Mouse (Mus musculus) cerebellum, adult 2 months (tissue): ENCODE results near the gene Gnl1.

Experiments
- CTCF ChIP-seq: fragments of 200-500 bp; IDR thresholded peaks from 2 replicates; pipeline ENCODE4 v1.5.1; 2011; ENCODE audit warnings: low read depth, mild to moderate bottlenecking, control low read depth, low read length, moderate library complexity, borderline replicate concordance; ENCODE audit not compliant: insufficient read depth
- POLR2A ChIP-seq: fragments of 200-500 bp; IDR thresholded peaks from 2 replicates; pipeline ENCODE4 v1.6.1; 2011; ENCODE audit warnings: low read length, control low read depth, borderline replicate concordance; ENCODE audit not compliant: insufficient read depth

GRCm38 (mm10) chr17:36022098-36022497, 42.4 kb downstream of the Gnl1 start:
- TF ChIP-seq CTCF = no peak
- TF ChIP-seq POLR2A = no peak
